14 mouse cellular contexts compared by ENCODE assay signal in genomic region chr3:139191541-139191940, GRCm38 (mm10). TPM values are rescaled to one million over a fixed set of nuclear protein-coding genes. Genes with fewer than 3 reads are reported as not detected.
"Had no signal": no experiment of that assay in that cellular context is flagged by ENCODE, and none has a peak within 500 bp of the region (broad histone marks: within the 10 kb centered on the region; RNA-seq: fewer than 3 reads in every experiment).

No protein-coding gene starts in this region.

- ATAC-seq: midbrain, embryonic 16.5 days had no signal

- DNase-seq: lung, adult 18-20 months; lung, embryonic 14.5 days; lung, postnatal 10 days; lung, postnatal 4 days; midbrain, embryonic 14.5 days; right cerebral cortex, postnatal 14 days; right cerebral cortex, postnatal 4 days; spleen, adult 18-20 months; thymus, adult 2 months; thymus, postnatal 25 days; thymus, postnatal 4 days had no signal

RNA-seq across cellular contexts. Expression of gene Stpg2, which starts 14.0 kb away (rescaled TPM):
- total RNA-seq: megakaryocyte, adult 5-6 weeks; megakaryocyte-erythroid progenitor cell, adult 5-6 weeks had no signal
